Mouse (Mus musculus) heart, postnatal 0 days (tissue): ENCODE measurements at regions not wholly inside any gene's neighbourhood (a gene's known extent, or its start where the extent isn't known, plus 50 kb on each side); places are given as distances from the start of the nearest gene placed in this dataset.

ENCODE experiments used
- CTCF ChIP-seq: IDR thresholded peaks from 2 replicates; pipeline ENCODE4 v1.5.1; 2016; ENCODE audit warnings: antibody characterized with exemption, control low read depth, low read depth
- EP300 ChIP-seq: IDR thresholded peaks from 2 replicates; pipeline ENCODE4 v1.6.1; 2016; ENCODE audit warnings: antibody characterized with exemption, low read depth

GRCm38 (mm10) chr8:92272726-92273125 is 84.7 kb upstream of the Irx5 start:
- TF ChIP-seq CTCF (no peak), EP300 (no peak)
